Mouse (Mus musculus): ENCODE measurements around the gene Snap25.

Snap25 gene

DNA sequence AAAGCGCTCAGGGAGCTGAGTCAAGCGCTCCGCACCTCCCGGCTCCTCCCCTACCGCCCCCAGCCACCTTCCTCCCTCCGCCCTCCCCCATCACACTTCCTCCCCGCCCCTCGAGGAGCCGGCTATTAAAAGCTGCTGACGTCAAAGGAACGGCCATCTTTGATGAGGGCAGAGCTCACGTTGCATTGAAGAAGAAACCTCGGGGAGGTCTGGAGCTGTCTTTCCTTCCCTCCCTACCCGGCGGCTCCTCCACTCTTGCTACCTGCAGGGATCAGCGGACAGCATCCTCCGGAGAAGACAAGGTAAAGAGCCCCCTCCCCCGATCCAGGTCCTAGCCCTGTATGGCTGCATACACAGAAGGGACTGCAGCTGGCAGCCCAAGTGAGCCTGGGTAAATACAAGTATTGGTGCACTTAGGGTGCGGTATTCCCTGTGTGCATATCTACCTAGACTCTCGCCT, at the start of gene Snap25:
TSS of gene Snap25 (plus strand) at position 155 of the 460 bp plus-strand sequence.
- DNase-seq = no peak

GRCm38 (mm10) chr2:136666951-136667350, 46.3 kb upstream of the Snap25 start:
- no peak for DNase-seq

DNA sequence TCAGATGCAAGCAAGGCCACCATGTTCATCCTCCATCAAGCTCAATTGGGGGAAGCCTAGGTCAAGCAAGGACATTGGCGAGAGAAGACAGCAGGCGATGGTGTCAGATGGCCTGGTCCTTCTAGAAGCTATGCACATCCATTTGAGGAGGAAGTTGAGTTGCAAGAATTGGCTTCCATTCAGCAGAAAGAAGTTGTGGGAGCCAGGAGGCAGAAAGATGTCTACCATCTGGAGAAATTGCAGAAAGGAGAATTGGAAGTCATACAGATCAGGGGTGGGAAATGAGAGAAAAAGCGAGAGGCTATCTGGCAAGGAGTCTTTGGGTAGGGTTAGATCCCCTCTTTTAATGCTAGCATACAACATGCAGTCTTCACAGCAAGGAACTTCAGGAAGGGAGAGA, 44.1 kb upstream of the Snap25 start:
- DNase-seq = no peak

GRCm38 (mm10) chr2:136669665-136670064, 43.6 kb upstream of the Snap25 start:
- DNase-seq = no peak

DNA sequence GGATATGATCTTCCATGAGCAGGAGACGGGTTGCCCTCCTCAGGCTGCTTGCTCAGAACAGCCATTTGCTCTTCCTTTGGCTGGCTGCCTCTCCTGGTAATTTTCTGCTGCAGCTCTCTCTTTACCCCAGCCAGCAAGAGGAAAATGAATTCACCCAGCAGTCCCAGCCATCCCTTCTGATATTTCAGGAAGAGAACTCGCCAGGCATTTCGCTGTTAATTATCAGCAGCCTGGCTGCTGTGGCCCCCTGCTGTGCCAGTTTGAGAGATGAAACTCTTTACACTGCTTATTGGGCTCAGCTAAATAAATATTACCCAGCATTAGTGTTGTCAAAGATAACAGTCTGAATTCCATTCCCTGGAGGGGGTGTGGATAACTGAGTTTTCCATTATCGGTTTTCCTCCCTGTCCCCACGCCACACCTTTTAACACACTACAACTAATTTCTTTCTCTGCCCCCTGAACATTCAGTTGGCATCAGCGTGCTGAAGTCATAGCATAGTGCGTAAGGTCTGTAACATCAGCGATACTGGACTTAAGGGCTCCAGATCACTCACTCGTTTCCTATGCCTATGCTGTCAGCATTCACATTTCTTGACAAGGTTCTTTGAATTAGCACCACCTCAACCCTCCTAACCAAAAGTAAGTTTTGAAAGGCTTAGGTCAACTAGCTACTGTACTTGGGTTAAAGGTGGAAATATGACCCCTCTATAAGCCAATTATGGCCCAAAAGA, 42.5 kb upstream of the Snap25 start:
- no peak for DNase-seq

- DNase-seq = no peak
Measured at GRCm38 (mm10) chr2:136674077-136674757, 39.0 kb upstream of the Snap25 start.

DNA sequence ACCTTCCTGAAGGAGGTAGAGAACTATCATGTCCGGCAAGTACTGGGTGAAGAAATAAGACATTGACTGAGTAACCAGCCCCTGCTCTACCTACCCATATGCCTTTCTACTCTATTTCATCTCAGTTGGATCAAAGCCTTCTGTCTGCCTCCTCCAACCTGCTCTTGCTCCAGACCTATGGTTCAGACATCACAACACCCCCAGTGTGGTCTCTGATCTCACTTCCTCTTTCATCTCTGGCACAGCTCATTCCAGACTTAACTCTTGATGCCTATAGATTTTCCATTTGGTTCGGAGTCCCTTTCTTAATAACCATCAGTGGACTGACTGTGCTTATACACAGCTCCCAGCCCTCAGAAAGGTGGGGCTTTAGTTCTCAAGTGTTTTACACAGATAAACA, 37.1 kb upstream of the Snap25 start:
- DNase-seq = no peak

GRCm38 (mm10) chr2:136676918-136677445, 36.3 kb upstream of the Snap25 start:
- no peak for DNase-seq

DNA sequence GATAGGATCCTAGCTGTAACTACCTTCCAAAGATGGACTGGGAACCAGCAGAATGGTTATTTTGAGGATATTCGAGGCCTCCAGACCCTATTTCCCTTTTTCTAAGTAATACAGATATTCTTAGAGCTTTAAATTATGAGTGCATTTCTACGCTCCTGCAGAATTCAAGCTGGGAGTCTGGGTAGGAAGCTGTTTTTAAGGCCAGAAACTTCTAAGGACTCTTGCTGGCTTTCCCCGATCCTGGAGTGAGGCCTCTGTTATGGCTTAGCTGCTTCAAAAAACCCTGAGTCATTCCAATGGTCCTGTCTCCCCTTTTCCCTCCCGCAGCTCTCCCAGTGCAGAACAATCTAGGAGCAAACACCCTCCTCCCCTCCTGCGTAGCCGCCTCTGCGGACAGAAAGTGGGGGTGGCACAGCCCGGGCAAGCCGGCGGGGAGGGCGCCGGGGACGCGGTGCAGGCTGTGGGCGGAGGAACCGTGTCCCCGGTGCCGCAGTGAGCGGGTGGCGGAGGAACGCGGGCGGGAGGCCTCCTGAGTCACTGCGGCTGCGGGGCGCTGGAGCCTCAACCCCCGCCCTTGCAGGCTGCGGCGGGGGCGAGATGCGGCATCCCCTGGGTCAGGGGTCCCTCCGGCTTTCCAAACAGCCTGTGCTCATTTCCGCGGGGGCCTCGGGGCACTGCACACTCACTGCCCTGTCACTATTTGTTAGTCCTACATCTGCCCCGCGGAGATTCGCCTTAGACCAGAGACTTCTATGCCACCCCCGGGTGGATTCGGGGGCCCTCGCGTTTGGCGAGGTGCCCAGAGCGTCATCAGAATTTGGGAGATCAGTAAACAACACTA, 34.7 kb upstream of the Snap25 start:
- peak; percentile 78 to 87 for DNase-seq

DNA sequence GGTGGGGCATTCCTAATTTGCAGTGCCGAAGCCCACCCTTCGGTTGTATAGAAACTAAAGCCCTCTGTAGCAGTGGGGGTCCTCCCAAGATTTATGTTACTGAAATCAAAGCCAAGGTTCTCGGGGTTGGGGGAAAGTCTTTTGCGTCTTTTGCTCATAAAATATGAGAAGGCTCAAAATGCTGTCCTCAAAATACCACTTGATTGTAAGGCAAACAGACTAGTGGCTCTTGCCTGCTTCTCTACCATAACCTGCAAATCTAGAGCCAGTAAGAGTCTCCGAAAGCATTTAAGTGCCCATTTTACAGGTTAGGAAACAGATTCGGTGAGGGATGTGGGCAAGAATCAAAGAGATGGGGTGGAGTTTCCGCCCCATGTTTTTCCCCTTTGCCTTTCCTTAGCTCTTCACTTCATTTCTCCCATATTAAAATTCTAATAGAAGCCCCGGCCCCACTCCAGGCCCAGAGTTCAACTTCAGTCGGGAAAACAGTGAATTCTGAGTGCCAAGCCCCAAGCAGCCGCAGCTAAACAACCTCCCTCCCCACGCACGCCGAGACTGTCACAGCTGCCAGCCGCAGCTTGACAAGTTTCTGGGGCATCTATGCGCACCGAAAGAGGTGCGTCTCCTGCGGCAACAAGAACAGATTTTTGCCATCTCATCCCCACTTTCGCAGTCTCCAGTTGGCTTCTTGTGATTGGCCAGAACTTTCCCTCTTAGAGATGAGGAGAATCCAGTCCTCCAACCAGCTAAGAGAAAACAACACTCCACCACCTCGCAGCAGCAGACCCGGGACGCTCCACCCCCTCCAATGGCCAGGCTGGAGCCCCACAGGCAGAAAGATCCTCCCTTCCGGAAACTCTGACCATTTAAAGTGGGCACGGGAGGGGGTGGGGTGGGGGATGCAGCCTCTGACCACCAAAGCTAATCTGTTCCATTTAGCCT, 33.7 kb upstream of the Snap25 start:
- DNase-seq = peak; percentile 80 to 88

GRCm38 (mm10) chr2:136682146-136682860, 30.9 kb upstream of the Snap25 start:
- DNase-seq = no peak

DNA sequence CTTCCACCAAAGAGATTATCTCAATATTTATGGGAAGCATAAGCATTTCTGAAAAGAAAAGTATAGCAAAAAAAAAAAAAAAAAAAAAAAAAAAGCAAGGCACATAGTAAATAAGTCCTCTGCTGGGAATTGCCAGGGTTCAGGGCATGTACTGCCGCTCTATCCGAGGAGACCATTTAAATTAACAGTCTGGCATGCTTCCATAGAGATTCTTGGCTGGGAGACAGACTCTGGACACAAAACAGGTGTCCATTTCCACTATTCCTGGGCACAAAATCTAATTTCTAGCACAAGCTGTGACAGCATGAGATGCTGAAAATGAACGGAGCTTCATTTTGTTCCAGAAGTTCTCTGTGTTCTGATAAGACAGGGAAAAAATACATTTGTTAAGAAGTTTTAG, 27.1 kb upstream of the Snap25 start:
- no peak for DNase-seq

GRCm38 (mm10) chr2:136687316-136687715, 25.9 kb upstream of the Snap25 start:
- DNase-seq = no peak

GRCm38 (mm10) chr2:136689476-136689875, 23.8 kb upstream of the Snap25 start:
- no peak for DNase-seq

DNA sequence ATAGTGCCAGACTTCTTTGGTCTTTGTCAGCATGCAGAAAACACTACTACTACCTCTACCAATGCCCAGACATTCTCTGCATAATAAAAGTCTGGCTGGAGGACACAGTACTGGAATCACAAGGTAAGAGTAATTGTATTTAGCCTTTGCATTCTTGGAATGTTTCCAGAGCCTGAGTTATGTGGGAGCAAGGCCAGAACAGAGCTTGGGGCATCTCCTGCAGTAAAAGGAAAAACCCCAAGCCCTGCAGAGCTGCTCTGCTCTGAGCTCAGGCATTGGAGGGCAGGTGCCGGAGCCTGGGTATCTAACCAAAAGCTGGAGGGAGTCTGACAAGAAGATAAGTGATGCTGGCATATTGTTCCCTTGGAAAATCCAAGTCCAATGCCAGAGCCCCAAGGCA, 21.6 kb upstream of the Snap25 start:
- no peak for DNase-seq

DNA sequence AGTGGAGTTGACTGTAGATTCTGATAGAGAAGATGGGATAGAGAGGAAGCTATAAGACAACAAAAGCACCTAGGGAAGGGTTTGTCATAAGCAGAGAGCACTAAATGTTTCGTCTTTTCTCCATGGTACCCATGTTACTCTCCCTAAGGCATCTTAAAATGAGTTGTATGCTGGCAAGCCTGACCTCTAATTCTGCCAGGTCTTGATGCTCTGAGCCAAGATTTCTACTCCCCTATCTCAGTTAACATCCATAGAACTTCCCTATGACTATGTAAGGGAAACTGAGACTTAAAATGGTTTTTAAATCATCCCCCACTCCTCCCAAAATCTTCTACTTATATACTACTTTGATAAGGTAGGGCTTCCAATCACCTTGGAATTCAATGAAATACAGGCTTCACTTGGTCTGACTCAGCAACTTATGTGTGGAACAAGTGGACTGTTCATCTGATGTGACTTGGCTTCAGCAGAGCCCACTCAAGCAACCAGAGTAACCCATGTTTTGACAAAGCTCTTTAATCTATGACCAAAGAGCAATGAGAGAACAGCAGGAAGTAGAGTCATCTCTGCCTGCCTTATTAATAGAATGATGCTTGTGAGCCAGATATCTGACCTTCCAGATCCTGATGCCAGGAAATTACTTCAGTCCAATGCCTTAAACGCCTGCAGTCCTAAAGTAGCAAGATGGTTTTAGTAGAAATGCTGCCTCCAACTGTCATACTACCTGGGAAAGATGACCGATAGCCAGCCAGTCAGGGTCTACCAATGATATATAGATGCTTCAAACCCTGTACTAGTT, 13.6 kb upstream of the Snap25 start:
- DNase-seq = no peak

GRCm38 (mm10) chr2:136703376-136703775, 9.9 kb upstream of the Snap25 start:
- DNase-seq = no peak

- no peak for DNase-seq
Measured at GRCm38 (mm10) chr2:136711155-136711554, 2.1 kb upstream of the Snap25 start.

DNA sequence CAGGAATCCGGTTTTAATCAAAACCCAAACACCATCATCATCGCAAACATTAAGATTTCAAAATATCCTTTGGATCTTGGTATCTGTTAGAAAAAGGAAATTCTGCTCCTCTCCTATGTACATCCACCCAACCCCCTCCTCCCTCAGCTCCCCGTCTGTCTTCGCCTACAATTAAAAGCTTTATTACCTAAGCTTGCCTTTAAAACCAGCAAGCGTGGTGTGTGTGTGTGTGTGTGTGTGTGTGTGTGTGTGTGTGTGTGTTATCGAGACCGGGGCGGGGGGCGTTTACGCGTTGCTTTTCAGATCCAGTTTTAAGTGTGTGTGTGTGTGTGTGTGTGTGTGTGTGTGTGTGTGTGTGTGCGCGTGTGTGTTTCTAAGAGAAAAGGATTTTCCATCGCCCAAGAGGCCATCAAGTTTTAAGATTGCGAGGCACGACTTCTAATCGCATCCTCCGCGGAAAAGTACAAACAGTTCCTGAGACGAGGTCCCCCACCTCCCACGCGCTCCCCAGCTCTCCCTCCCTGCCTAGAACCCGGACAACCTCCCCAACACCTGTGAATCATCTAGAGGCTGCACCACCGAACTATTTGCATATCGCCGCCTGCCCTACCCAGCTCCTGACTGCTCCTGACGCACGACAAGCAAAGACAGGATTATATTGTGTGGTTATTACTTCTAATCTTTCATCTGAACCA, 1.4 kb upstream of the Snap25 start:
- DNase-seq = no peak

Data from lung, postnatal 4 days (tissue).